Mouse (Mus musculus): ENCODE results near the gene Cacna1g. TPM values are rescaled to one million over a fixed set of nuclear protein-coding genes. Genes with fewer than 3 reads are reported as not detected.
"Not testable (repeated sequence)": the region's sequence is repeated elsewhere in the genome, so short reads cannot be mapped to it uniquely, and the experiment has no call there.

The Cacna1g gene
- polyA plus RNA-seq, 1 experiment = 15.6 TPM

DNA sequence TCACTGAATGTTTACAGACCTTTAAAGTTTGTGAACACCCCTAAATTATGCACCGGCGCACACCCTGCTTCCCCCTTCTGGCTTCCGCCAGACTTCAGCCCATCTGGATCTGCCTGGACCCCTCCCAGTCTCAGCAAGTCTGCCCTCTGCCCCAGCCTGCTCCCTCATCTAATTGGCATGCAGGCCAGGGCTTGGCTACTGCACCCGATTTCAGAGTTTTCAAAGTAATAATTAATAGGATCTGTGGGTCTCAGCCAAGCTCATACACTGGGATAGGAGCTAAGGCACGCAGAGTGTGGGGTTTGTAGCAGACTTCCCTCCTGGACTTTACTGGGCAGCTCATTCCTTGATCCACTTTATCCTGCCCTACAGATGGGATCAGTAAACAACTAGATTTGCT, 69.8 kb downstream of the Cacna1g start:
- no peak for DNase-seq (ENCODE audit: low read depth)

DNA sequence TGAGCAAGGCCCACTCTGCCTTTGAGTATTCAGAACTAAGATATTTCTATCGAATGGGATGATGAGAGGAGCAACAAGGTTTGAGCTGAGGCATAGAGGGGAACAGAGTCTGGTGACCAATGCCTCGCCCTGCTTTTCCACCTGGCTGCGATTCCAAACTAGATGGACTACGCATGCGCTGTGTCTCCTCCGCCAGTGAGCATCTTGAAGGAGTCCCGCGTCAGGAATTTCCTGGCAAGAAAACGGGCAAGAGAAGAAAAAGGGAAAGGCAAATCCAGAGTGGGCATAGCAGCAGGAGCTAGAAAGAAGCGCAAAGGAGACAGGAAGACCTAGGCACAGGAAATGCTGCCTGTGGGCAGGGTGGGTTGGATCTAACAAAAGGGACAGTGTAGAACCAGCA, 70.2 kb downstream of the Cacna1g start:
- DNase-seq (ENCODE audit: low read depth) = no peak

DNA sequence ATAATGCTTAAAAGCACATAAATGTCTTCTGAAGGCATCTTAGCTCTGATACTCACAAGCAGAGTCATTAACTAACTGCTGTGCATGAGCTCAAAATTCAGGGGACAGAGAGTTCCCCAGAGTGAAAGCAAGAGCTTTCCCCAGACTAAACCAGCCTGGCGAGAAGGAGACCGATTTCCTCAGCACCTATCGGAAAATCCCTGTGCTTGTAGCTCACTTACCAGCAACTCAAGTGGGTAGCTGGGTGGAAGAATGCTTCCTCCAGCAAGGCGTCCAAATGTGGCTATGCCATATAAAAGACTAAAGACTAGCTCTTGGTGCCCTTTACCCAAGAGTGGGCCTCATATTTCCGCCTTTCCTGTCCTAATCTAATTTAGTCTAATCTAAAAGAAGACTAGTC, 71.3 kb downstream of the Cacna1g start:
- DNase-seq (ENCODE audit: low read depth) = no peak

DNA sequence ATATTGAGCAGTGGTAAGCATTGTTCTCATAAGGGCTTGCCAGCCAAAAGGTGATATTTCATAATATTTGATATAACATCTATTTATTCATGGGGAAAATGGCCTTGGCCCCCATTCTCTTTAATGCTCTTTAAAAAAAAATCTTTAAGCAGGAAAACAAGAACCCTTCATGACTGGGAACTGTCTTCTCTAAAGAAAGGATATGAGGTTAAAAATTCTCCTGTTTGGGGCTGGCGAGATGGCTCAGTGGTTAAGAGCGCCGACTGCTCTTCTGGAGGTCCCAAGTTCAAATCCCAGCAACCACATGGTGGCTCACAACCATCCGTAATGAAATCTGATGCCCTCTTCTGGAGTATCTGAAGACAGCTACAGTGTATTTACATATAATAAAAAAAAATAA, 72.0 kb downstream of the Cacna1g start:
- DNase-seq (ENCODE audit: low read depth) = not testable (repeated sequence)

DNA sequence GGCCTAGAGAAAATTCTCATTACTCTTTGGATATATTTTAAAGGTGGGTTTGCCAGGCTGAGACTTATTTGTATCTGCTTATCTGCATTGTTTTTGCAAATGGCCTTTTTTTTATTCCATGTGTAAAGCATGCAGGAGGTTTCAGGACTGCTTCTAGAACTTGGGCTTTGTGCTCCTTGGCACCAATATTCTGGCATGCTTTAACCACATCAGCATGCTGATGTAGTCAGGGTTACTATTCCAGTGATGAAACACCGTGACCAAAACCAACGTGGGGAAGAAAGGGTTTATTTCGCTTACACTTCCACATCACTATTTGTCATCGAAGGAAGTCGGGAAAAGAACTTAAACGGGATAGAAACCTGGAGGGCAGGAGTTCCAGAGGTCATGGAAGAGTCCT, 73.0 kb downstream of the Cacna1g start:
- DNase-seq (ENCODE audit: low read depth) = no peak

DNA sequence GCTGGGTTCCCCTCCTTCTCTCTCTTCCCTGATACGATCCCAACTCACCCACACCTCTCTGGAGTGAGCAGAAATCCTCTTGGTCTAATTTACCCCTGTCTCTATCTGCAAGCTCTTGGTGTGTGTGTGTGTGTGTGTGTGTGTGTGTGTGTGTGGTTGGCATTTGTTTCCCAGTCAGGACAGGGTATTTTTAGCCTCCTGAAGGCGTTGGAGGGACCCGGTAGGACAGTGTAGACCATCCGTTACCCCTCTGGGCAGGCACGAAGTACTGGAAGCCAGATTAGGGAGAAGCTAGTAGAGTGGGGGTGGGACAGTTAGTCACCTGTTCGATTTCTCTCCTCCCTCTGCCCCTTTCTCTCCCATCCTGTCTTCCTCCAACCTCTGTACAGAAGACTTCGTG, 79.9 kb downstream of the Cacna1g start:
- DNase-seq (ENCODE audit: low read depth) = no peak

DNA sequence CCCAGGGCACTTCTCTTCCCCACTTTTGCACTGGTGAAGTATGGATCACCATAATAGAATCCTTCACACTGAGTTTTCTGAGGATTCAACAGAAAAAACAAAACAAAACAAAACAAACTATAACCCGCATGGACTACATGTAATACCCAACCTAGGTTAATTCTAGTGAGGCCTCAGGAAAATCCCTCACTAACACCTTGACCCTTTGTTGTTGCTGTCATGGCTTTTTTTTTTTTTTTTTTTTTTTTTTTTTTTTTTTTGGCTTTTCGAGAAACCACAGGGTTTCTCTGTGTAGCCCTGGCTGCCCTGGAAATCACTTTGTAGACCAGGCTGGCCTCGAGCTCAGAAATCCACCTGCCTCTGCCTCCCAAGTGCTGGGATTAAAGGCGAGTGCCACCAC, 80.5 kb downstream of the Cacna1g start:
- DNase-seq (ENCODE audit: low read depth) = not testable (repeated sequence)

DNA sequence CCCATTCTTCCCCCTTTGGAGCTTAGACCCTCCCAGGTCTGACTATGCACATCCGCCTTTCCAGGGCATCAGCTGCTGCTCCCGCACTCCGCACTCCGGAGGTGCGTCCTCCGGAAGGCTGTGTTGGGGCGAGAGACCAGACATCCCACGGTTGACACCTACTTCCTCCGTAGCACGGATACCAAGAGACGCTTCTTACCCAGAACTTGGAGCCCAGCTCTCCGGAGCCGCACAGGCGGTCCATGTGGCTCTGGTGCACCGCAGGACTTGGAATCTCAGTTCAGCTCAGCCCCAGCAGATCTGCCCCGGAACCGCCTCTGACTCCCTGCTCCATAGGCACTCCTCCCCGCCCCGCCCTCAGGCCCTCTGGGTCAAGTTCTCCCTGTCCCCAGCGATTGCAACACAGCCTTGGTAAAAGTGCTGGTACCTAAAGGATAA, 81.3 kb downstream of the Cacna1g start, which contains the start of gene Abcc3:
Gene Abcc3 (minus strand): TSS at position 326 of the 438 bp plus-strand sequence.
- DNase-seq (ENCODE audit: low read depth) = no peak

DNA sequence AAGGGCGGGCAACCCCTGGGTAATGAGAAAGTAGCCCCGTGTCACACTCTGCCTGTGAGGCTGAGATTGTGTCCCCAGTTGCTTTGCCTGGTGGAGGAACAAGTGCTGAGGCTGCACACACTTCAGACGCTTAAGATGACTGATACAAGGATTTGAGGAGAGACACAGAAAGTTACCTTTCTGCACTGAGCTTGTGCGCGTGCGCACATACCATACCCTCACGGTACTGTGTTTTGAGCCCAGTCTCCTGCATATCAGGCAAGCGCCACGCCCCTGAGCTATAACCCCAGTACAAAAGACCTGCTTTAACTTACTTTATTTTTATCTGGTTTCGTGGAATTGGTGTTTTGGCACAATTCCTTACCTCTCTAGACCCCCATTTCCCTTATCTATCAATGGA, 82.3 kb downstream of the Cacna1g start:
- no peak for DNase-seq (ENCODE audit: low read depth)

DNA sequence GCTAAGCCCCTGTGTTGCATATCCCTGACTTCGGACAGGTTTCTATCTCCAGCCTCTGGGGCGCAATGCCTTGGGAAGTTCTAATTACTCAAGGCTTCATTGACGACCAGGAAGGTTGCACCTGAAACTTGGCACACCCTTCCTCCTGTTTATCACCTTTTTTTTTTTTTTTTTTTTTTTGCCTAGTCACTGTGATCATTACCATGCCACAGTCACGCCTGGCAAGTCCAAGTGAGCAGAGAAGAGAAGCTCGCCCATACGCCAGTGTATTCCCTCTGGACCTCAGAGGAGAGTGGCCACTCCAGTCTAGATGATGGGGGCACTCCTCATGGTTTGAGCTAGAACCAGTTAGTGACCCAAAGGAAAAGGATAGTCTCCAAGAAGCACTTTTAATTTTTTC, 83.2 kb downstream of the Cacna1g start:
- DNase-seq (ENCODE audit: low read depth) = no peak

DNA sequence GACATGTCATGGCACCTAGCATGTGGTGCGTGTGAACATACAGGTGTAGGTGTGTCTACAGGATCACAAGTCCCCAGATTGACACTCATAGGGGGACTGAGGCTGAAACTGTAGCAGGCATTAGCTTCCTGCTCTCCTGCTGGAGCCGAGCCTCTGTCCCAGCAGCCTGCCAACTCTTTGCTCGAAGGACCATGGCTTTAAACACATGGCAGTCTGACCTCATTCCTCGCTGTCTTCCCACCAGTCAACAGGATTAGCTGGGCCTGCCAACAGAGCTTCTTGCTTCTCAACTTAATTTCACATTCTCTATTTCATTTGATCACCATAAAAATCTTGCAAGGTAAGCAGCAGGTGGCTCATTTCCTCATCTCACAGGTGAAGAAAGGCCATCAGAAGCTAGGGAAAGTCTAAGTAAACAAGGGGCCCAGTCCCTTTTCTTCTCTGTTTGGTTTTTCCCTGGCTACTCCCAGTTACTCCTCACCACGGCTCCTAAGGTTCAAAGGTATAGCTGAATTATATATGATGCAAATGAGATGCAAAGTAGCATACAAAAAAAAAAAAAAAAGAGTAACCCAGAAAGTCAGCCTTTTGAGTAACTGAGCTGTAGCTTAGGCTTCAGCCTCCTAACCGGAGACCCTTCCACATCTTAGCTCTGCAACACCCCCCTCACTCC, 84.1 kb downstream of the Cacna1g start:
- DNase-seq (ENCODE audit: low read depth) = no peak

DNA sequence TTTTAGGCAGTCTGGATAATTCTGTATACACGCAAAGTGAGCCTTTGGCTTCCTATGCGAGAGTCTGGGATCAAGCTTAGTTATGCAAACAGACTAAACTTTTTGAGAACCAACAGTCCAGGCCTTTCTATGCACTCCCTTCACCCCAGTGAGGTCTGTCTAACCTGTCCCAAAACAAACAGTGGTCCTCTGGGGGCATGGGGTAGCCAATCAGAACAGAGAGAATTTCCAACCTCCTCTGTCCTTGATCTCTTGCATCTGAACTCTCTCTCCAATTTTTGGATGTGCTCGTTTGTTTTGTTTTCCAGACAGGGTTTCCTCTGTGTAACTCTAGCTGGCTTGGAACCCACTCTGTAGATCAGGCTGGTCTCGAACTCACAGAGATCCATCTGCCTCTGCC, 85.0 kb downstream of the Cacna1g start:
- DNase-seq (ENCODE audit: low read depth) = no peak

DNA sequence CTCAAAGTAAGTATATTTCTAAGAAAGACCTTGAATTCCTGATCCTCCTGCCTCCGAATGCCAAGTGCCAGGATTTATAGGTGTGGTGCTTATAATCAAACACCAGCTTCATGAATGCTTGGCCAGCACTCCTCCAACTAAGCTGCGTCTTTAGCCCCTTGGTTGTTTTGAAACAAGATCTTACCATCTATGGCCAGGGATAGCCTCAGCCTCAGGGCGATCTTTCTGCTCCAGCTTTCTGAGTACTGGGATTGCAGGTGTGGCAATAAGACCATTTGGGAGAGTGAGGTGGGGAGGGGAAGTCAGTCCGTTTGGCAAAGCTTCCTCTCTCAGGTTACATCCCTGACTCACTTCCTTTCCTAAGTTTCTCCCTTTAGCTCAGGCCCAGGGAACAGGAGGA, 86.2 kb downstream of the Cacna1g start:
- DNase-seq (ENCODE audit: low read depth) = no peak

DNA sequence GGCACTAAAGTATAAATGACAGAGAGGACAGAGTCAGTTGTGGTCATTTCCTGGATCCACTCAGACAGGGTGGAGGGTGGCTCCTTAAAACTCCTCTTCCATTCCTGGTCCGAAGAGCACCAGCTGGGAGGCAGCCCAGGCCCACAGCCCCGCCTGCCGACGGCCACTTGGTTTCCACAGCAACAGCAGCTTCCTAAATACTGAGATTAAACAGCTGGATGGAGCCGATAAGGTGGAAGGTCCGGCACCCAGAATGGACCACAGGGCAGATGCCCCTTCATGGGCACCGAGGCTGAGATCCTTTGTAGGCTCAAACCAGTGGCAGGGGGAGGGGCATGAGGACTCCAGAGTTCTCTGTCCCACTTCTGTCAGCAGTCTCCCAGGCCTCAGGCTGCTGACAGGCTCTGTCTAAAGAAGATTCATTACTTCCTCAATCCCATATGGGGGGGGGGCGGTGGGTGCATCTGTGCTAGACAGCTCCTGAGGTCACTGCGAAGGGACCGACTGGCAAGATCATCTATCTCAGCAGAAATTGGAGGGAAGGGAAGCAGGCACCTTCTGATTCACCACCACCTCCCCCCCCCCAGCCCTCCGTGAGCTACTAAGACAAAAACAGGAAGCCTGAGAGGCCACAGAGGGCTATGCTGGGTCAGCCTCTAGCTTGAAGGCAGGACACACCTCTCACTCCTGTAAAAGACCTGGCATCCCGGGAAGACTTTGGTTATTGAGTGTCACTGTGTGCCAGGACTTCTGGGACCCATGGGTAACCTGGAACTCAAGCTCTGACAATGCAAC, 87.8 kb downstream of the Cacna1g start:
- DNase-seq (ENCODE audit: low read depth) = no peak

DNA sequence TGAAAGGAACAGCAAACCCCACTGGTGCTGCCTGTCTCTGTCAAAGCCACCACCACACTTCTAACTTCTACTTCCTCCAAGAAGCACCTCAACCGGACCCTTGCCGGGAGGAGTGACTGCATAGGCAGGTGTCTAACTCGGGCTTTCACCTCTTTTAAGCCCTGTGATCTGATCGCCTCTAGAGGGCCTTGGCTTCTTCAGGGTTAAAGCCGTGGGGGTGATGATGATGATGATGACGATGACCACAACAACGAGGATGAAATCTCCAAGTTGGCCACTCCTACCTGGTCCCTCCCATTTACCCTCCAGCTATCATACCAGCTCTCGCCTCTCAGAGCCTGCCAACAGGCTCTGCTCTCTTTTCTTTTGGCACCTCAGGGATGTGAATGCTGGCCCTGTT, 94.3 kb downstream of the Cacna1g start:
- no peak for DNase-seq (ENCODE audit: low read depth)

DNA sequence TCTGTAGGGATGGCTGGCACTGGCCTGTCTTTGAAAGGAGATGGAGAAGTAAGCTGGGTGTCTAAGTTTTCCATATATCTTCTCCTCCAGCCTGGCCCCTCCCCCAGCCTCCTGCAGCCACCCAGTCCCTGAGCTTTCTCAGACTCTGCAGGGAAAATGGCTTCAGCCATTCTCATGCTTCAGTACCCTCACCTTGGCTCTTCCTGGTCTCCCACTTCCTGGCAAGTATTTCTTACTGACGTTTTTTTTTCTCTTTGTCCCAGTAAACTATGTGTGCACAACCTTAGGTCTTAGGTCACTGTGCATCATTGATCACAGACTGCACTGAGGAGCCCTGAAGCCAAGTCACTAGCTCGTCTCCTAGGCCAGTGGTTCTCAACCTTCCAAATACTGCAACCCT, 94.9 kb downstream of the Cacna1g start:
- DNase-seq (ENCODE audit: low read depth) = no peak

DNA sequence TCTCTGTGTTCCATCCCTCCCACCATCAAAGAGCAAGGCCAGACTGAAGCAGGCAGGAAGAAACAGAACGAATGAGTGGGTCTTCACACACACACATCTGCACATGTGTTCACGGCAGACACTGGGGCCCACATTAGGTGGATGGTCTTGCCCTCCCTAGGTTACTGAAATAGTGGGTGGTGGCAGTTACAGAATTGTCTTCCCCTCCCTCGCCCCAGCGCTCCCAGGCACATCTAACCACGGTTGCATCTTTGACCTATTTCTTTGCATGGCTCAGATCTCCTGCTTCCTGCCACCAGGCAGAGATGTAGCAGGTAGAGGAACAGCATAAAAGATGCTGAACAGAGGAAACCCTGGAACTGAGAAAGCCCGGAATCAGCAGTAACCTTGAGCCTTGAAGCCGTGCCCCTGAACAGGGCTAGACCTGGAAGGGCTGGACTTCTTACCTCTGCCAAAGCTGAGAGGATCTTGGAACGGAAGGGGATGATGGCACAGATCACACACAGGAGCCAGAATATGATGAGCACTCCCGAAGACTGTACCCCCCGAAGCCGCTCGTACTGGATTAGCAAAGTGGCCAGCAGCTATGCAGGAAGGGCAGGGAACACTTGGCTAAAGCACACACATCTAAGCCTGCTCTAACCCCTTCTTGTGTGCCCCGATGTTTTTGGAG, 99.6 kb downstream of the Cacna1g start:
- no peak for DNase-seq (ENCODE audit: low read depth)

DNA sequence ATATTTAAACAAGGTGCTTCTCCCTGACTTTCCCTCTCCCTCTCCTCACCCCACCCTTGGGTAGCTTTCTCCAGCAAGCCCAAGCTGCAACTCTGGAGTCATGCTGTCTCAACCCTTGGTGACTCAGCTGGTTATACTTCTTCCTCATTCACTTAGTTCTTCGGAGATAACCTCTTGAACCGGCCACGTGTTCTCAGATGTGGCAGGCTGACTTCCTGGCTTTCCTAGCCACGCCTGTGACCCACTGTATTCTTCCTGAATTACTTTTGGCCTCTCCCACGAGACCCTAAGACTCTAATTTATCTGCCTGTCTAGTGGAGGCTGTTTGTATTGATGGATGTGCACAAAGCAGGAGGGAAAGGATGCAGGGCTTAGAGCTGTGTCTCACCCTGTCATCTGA, 103.2 kb downstream of the Cacna1g start:
- no peak for DNase-seq (ENCODE audit: low read depth)

DNA sequence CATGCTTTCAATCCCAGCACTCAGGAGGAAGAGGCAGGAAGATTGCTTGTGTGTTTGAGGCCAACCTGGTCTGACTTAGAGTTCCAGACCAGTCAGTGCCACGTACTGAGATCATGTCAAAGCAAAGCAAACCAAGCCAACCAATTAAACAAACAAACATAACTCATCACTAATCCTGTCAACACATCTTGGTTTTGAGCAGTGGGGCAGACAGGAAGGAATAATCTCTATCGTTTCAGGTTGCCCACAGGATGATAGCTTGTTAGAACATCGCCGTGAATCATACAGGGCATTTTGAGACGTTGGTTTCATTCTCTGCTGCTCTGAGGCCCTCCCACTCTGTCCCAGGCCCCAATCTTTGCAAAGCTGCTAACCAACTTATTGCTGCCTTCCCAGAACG, 104.0 kb downstream of the Cacna1g start:
- no peak for DNase-seq (ENCODE audit: low read depth)

DNA sequence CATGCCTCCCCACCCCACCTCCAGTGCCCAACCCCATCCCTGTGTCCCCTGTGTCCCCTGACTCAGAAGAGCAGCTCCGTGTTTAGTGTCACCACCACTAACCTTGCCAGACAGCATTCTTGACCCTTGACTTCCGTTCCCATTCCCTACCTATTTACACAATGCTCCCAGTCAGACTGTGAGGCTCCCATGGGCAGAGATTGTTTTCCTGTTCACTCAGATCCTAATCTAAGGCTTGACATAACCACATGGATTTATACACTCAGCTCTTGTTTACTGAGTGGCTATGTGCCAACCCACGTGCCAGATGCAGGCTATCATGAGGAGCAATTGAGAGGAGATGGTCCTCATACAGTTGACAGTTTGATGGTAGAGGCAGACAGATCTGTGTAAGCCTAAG, 108.7 kb downstream of the Cacna1g start:
- no peak for DNase-seq (ENCODE audit: low read depth)

DNA sequence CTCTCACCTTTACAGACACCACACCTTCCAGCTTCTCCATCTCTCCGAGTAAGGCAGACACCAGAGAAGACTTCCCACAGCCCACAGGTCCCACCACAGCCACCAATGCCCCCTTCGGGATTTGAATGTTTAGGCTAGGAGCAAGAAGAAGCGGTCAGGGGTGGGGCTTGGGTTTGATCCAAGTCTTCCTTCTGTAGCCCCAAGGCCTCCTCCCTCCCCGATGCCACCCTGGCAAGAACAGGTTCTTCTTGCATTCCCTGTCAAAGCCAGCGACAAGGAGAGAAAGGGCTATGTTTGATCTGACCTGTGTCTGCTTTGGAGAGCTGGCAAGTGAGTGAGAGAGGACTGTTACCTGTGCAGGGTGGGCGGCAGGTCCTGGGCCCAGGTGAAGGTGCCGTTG, 110.3 kb downstream of the Cacna1g start:
- no peak for DNase-seq (ENCODE audit: low read depth)

DNA sequence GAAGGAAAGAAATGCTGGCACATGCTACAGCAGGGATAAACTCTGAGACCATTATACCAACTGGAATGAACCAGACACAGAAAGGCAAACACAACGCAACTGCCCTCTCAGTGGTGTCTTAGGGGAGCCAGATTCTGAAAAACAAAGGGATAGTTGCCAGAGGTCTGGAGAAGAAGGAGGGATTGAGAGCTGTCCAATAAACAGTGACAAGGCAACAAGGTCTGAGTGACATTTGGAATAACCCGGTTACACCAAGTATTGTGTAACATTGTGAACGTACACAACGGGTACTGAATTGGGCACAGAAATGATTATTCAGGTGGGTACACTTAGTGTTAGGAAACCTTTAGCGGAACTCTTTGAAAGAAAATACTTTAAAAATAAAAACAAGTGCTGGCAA, 111.9 kb downstream of the Cacna1g start:
- DNase-seq (ENCODE audit: low read depth) = no peak
